Mouse (Mus musculus): ENCODE measurements at regions not wholly inside any gene's neighbourhood (a gene's known extent, or its start where the extent isn't known, plus 50 kb on each side); places are given as distances from the start of the nearest gene placed in this dataset.

- Histone ChIP-seq H3K36me3 (ENCODE audit: insufficient read depth) (no peaks in the 10 kb centered on the region), H3K9ac (no peak overlapping the region), H3K9me3 (ENCODE audit: low read depth, low read length) (no peaks in the 10 kb centered on the region), H3K27ac (ENCODE audit: low read depth) (no peak overlapping the region), H3K4me1 (ENCODE audit: insufficient read depth) (no peaks in the 10 kb centered on the region), H3K4me2 (no peak overlapping the region), H3K27me3 (ENCODE audit: insufficient read depth, low read length) (no peaks in the 10 kb centered on the region), H3K4me3 (ENCODE audit: low read depth, low read length) (no peak overlapping the region)
- no peak for ATAC-seq (ENCODE audit: insufficient read depth)
- DNase-seq, result no peak
- no peak for TF ChIP-seq CTCF (IDR thresholded peaks at IDR 0.05; ENCODE audit: low read depth)
- WGBS, result 57% methylated on average over 2 of the region's 2 CpGs
These were observed 66.7 kb upstream of the Dlx2 start for GRCm38 (mm10) chr2:71613216-71613615.

GRCm38 (mm10) chr2:71616526-71616925, 70.0 kb upstream of the Dlx2 start:
- Histone ChIP-seq H3K4me3 (ENCODE audit: low read depth, low read length) (no peak overlapping the region), H3K27me3 (ENCODE audit: insufficient read depth, low read length) (no peaks in the 10 kb centered on the region), H3K4me2 (no peak overlapping the region), H3K9ac (no peak overlapping the region), H3K4me1 (ENCODE audit: insufficient read depth) (no peaks in the 10 kb centered on the region), H3K9me3 (ENCODE audit: low read depth, low read length) (no peaks in the 10 kb centered on the region), H3K36me3 (ENCODE audit: insufficient read depth) (no peaks in the 10 kb centered on the region), H3K27ac (ENCODE audit: low read depth) (no peak overlapping the region)
- TF ChIP-seq CTCF (IDR thresholded peaks at IDR 0.05; ENCODE audit: low read depth), result peak; percentile 34
- WGBS, result 82% methylated on average over 5 of the region's 5 CpGs
- DNase-seq (peak; percentile 32), ATAC-seq (ENCODE audit: insufficient read depth) (no peak)

GRCm38 (mm10) chr2:71621458-71621857, 74.9 kb upstream of the Dlx2 start:
- Histone ChIP-seq H3K27ac (ENCODE audit: low read depth) (no peak overlapping the region), H3K4me3 (ENCODE audit: low read depth, low read length) (no peak overlapping the region), H3K9me3 (ENCODE audit: low read depth, low read length) (no peaks in the 10 kb centered on the region), H3K4me2 (no peak overlapping the region), H3K36me3 (ENCODE audit: insufficient read depth) (no peaks in the 10 kb centered on the region), H3K4me1 (ENCODE audit: insufficient read depth) (no peaks in the 10 kb centered on the region), H3K27me3 (ENCODE audit: insufficient read depth, low read length) (0 out of 2 replicates have a peak, but pooled peaks cover 4% of the 10 kb centered on the region), H3K9ac (no peak overlapping the region)
- DNase-seq, result no peak
- no peak for TF ChIP-seq CTCF (IDR thresholded peaks at IDR 0.05; ENCODE audit: low read depth)
- ATAC-seq (ENCODE audit: insufficient read depth), result no peak
- WGBS, result 93% methylated on average over 2 of the region's 2 CpGs

GRCm38 (mm10) chr2:71622532-71623099, 76.1 kb upstream of the Dlx2 start:
- Histone ChIP-seq H3K27ac (ENCODE audit: low read depth) (peak overlapping the region; percentile 32; the same call in 1 of the 2 replicates), H3K36me3 (ENCODE audit: insufficient read depth) (no peaks in the 10 kb centered on the region)
- WGBS, result 60% methylated on average over 9 of the region's 9 CpGs

GRCm38 (mm10) chr2:71623134-71623533, 76.6 kb upstream of the Dlx2 start:
- no peak for TF ChIP-seq CTCF (IDR thresholded peaks at IDR 0.05; ENCODE audit: low read depth)
- WGBS, result 59% methylated on average over 2 of the region's 2 CpGs
- no peaks in the 10 kb centered on the region for H3K36me3 ChIP-seq (ENCODE audit: insufficient read depth)
- 0 out of 2 replicates have a peak, but pooled peaks cover 4% of the 10 kb centered on the region for H3K27me3 ChIP-seq (ENCODE audit: insufficient read depth, low read length)
- H3K4me3 ChIP-seq (ENCODE audit: low read depth, low read length), result no peak overlapping the region
- H3K4me1 ChIP-seq (ENCODE audit: insufficient read depth), result 0 out of 2 replicates have a peak, but pooled peaks cover 3% of the 10 kb centered on the region
- H3K4me2 ChIP-seq, result no peak overlapping the region
- DNase-seq (peak; percentile 59), ATAC-seq (ENCODE audit: insufficient read depth) (peak; percentile 69)
- no peak overlapping the region for H3K27ac ChIP-seq (ENCODE audit: low read depth)
- H3K9me3 ChIP-seq (ENCODE audit: low read depth, low read length), result no peaks in the 10 kb centered on the region
- no peak overlapping the region for H3K9ac ChIP-seq

More at GRCm38 (mm10) chr2:71622532-71623099, 76.1 kb upstream of the Dlx2 start:
- ATAC-seq (ENCODE audit: insufficient read depth), result no peak
- Histone ChIP-seq H3K27me3 (ENCODE audit: insufficient read depth, low read length) (0 out of 2 replicates have a peak, but pooled peaks cover 4% of the 10 kb centered on the region), H3K4me1 (ENCODE audit: insufficient read depth) (0 out of 2 replicates have a peak, but pooled peaks cover 3% of the 10 kb centered on the region), H3K4me3 (ENCODE audit: low read depth, low read length) (no peak overlapping the region), H3K9ac (no peak overlapping the region), H3K9me3 (ENCODE audit: low read depth, low read length) (no peaks in the 10 kb centered on the region), H3K4me2 (no peak overlapping the region)
- no peak for TF ChIP-seq CTCF (IDR thresholded peaks at IDR 0.05; ENCODE audit: low read depth)
- DNase-seq, result peak; percentile 22

GRCm38 (mm10) chr2:71625298-71625902, 78.8 kb upstream of the Dlx2 start:
- ATAC-seq (ENCODE audit: insufficient read depth) (no peak), DNase-seq (no peak)
- no peak overlapping the region for H3K9ac ChIP-seq
- no peak for TF ChIP-seq CTCF (IDR thresholded peaks at IDR 0.05; ENCODE audit: low read depth)
- H3K4me3 ChIP-seq (ENCODE audit: low read depth, low read length), result no peak overlapping the region
- no peaks in the 10 kb centered on the region for H3K36me3 ChIP-seq (ENCODE audit: insufficient read depth)
- H3K4me1 ChIP-seq (ENCODE audit: insufficient read depth), result 0 out of 2 replicates have a peak, but pooled peaks cover 5% of the 10 kb centered on the region
- no peak overlapping the region for H3K4me2 ChIP-seq
- no peak overlapping the region for H3K27ac ChIP-seq (ENCODE audit: low read depth)
- 69% methylated on average over 7 of the region's 7 CpGs for WGBS
- no peaks in the 10 kb centered on the region for H3K9me3 ChIP-seq (ENCODE audit: low read depth, low read length)
- H3K27me3 ChIP-seq (ENCODE audit: insufficient read depth, low read length), result peaks cover 9% of the 10 kb centered on the region

GRCm38 (mm10) chr2:71626404-71626803, 79.8 kb upstream of the Dlx2 start:
- Histone ChIP-seq H3K4me2 (no peak overlapping the region), H3K27ac (ENCODE audit: low read depth) (no peak overlapping the region), H3K27me3 (ENCODE audit: insufficient read depth, low read length) (peaks cover 9% of the 10 kb centered on the region), H3K9ac (no peak overlapping the region), H3K36me3 (ENCODE audit: insufficient read depth) (no peaks in the 10 kb centered on the region), H3K9me3 (ENCODE audit: low read depth, low read length) (no peaks in the 10 kb centered on the region), H3K4me3 (ENCODE audit: low read depth, low read length) (no peak overlapping the region), H3K4me1 (ENCODE audit: insufficient read depth) (0 out of 2 replicates have a peak, but pooled peaks cover 5% of the 10 kb centered on the region)
- TF ChIP-seq CTCF (IDR thresholded peaks at IDR 0.05; ENCODE audit: low read depth), result no peak
- ATAC-seq (ENCODE audit: insufficient read depth), result no peak
- 48% methylated on average over 12 of the region's 12 CpGs for WGBS
- no peak for DNase-seq
